Mouse (Mus musculus) thymus, postnatal 4 days (tissue): ENCODE data around the gene Galnt17.

Experiments
- DNase-seq: peaks from one replicate; pipeline ENCODE4 v3.0.0; 2021

The Galnt17 gene

GRCm38 (mm10) chr5:131308397-131308796 lies at the start of gene Galnt17:
Gene Galnt17 (minus strand): TSS chr5:131308497.
- no peak for DNase-seq

- DNase-seq, result no peak
Observed at GRCm38 (mm10) chr5:131334536-131334935, 26.2 kb upstream of the Galnt17 start.

GRCm38 (mm10) chr5:131321286-131321685 lies 13.0 kb upstream of the Galnt17 start:
- no peak for DNase-seq

GRCm38 (mm10) chr5:131319605-131320004 lies 11.3 kb upstream of the Galnt17 start:
- DNase-seq, result no peak

GRCm38 (mm10) chr5:131319141-131319540 lies 10.8 kb upstream of the Galnt17 start:
- no peak for DNase-seq

GRCm38 (mm10) chr5:131315016-131315415 lies 6.7 kb upstream of the Galnt17 start:
- no peak for DNase-seq

GRCm38 (mm10) chr5:131307656-131308151 lies 593 bp downstream of the Galnt17 start:
- DNase-seq, result peak; percentile 16

GRCm38 (mm10) chr5:131306908-131307655 lies 1.2 kb downstream of the Galnt17 start:
- DNase-seq, result peak; percentile 12

GRCm38 (mm10) chr5:131306321-131306907 lies 1.9 kb downstream of the Galnt17 start:
- peak; percentile 8 for DNase-seq

GRCm38 (mm10) chr5:131305223-131305622 lies 3.1 kb downstream of the Galnt17 start:
- no peak for DNase-seq

GRCm38 (mm10) chr5:131301526-131301925 lies 6.8 kb downstream of the Galnt17 start:
- DNase-seq, result no peak

- DNase-seq, result no peak
Observed at GRCm38 (mm10) chr5:131293726-131294449, 14.4 kb downstream of the Galnt17 start.

GRCm38 (mm10) chr5:131287091-131287490 lies 21.2 kb downstream of the Galnt17 start:
- DNase-seq, result no peak

- no peak for DNase-seq
Observed at GRCm38 (mm10) chr5:131286680-131287079, 21.6 kb downstream of the Galnt17 start.

- no peak for DNase-seq
Observed at GRCm38 (mm10) chr5:131280349-131280748, 27.9 kb downstream of the Galnt17 start.

GRCm38 (mm10) chr5:131279286-131279685 lies 29.0 kb downstream of the Galnt17 start:
- no peak for DNase-seq

GRCm38 (mm10) chr5:131277227-131277626 lies 31.1 kb downstream of the Galnt17 start:
- no peak for DNase-seq

GRCm38 (mm10) chr5:131266291-131266690 lies 42.0 kb downstream of the Galnt17 start:
- no peak for DNase-seq

- DNase-seq, result no peak
Observed at GRCm38 (mm10) chr5:131264145-131264544, 44.2 kb downstream of the Galnt17 start.

GRCm38 (mm10) chr5:131250701-131251636 lies 57.3 kb downstream of the Galnt17 start:
- DNase-seq, result no peak

GRCm38 (mm10) chr5:131248416-131248815 lies 59.9 kb downstream of the Galnt17 start:
- no peak for DNase-seq

GRCm38 (mm10) chr5:131246591-131246990 lies 61.7 kb downstream of the Galnt17 start:
- DNase-seq, result no peak
